Mouse (Mus musculus) neural tube, postnatal 0 days (tissue): ENCODE results near the gene Esp3. TPM values are rescaled to one million over a fixed set of nuclear protein-coding genes. Genes with fewer than 3 reads are reported as not detected.

Experiments
- polyA plus RNA-seq: library from polyadenylated mRNA; unstranded; fragments of >200 nt; fragmentation: Nextera tagmentation; extraction: Ambion mirVana; gene quantifications from 2 replicates; pipeline ENCODE4 v1.2.1, GENCODE M21; 2015

Esp3 gene
- polyA plus RNA-seq, result not detected in 2 replicates

GRCm38 (mm10) chr17:40631775-40632174, at the start of gene Esp3:
Esp3 (plus strand) TSS chr17:40632075.

DNA sequence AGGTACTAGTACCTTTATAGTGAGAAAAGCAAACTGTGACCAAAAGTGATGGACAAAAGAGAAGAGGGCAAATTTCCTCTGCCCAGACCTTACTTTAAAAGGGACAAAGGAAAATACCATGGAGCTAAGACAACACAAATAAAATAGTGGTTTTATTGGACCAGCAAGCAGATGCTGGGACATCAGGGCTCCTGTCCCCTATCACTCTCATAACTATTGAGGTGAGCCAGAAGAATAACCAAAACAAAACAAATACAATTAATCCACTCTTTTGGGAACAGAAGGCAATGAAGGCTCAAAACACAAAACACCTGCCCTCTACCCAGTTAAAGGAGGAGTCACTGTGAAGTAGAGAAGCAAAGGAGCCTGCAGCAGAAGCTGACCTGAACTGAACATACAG, 33.6 kb upstream of the Esp3 start, which contains the start of gene Esp4:
Gene Esp4, plus strand, starts transcription at position 301 of the 400 bp plus-strand sequence.

Other genes starting within 250 kb of the Esp3 start
- not detected in 2 replicates for gene Esp8, start 112.1 kb upstream of the Esp3 start, polyA plus RNA-seq
- not detected in 2 replicates for gene Esp6, start 70.6 kb upstream of the Esp3 start, polyA plus RNA-seq
- gene Esp4, start 33.5 kb upstream of the Esp3 start, polyA plus RNA-seq, result not detected in 2 replicates
- gene Esp1, start 95.0 kb downstream of the Esp3 start, polyA plus RNA-seq, result not detected in 2 replicates
- not detected in 2 replicates for gene Crisp2, start 174.9 kb downstream of the Esp3 start, polyA plus RNA-seq
- gene Rhag, start 179.1 kb downstream of the Esp3 start, polyA plus RNA-seq, result not detected in 2 replicates
- gene 9130008F23Rik, start 248.5 kb downstream of the Esp3 start, polyA plus RNA-seq, result 0.85 and 1.2 TPM in 2 replicates